Mouse (Mus musculus) cerebellum, adult 2 months (tissue): Measurements from ENCODE around the gene Slc38a6.

Experiments used
- CTCF ChIP-seq: fragments of 200-500 bp; IDR thresholded peaks from 2 replicates; pipeline ENCODE4 v1.5.1; 2011; ENCODE audit warnings: low read depth, mild to moderate bottlenecking, control low read depth, low read length, moderate library complexity, borderline replicate concordance; ENCODE audit not compliant: insufficient read depth
- POLR2A ChIP-seq: fragments of 200-500 bp; IDR thresholded peaks from 2 replicates; pipeline ENCODE4 v1.6.1; 2011; ENCODE audit warnings: low read length, control low read depth, borderline replicate concordance; ENCODE audit not compliant: insufficient read depth

DNA sequence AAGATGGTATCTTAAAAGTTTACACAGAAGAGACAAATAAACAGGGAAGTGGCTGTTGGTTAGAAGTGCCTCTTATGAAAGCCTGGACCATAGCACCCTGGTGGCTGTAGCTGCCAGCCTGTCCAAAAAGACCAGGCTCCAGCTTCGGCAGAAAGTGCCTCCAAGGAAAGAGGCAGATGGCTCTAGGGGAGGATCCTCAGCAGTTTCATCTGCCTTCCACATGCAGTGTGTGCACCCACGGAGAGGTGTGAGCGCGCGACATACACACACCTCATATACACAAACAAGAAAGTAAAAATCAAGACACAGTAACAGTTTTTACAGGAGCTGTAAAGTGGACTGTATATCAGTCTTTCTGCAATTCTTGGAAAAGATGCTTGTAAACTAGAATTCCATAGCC, 12.0 kb downstream of the Slc38a6 start:
- no peak for TF ChIP-seq CTCF
- no peak for TF ChIP-seq POLR2A
